Mouse (Mus musculus) ES-Bruce4 (cell line): ENCODE measurements around the gene Dpysl5.

Source experiments
- CTCF ChIP-seq: IDR thresholded peaks from one replicate; pipeline ENCODE4 v1.8.1; 2011; ENCODE audit warnings: low read depth, low read length
- EP300 ChIP-seq: IDR thresholded peaks from 2 replicates; pipeline ENCODE4 v1.6.1; 2011; ENCODE audit warnings: low read depth, low read length; ENCODE audit not compliant: insufficient read depth
- POLR2A ChIP-seq: IDR thresholded peaks from one replicate; pipeline ENCODE4 v1.8.1; 2011; ENCODE audit warnings: low read length; ENCODE audit not compliant: insufficient read depth

DNA sequence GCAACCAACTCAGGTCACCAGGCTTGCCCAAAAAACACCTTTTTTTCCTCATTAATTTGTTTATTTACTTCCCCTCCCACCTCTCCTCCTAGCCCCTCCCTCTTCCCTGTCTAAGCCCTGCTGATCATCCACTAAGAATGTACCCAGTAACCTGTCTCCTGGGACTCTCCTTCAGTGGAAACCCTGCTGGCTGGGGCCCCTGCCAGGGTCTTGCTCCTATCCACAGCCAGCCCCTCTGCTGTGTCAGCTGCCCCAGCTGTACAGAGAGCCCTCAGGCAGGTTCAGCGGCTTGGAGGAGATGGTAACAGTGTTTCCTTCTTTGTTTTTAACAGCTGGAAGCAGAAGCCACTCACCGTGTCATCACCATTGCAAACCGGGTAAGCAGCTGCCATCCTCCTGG lies 69.8 kb downstream of the Dpysl5 start:
- no peak for TF ChIP-seq POLR2A
- no peak for TF ChIP-seq CTCF
- TF ChIP-seq EP300 = no peak
